Mouse (Mus musculus) frontal cortex, postnatal 14 days (tissue): Measurements from ENCODE around the gene Dr1.
"Not testable (repeated sequence)": the region's sequence is repeated elsewhere in the genome, so short reads cannot be mapped to it uniquely, and the experiment has no call there.

Source experiments
- DNase-seq, 2 experiments: peaks; one replicate each; pipeline ENCODE4 v3.0.0; 2022; ENCODE audit warnings: low spot score in 2 of 2

Dr1 gene

DNA sequence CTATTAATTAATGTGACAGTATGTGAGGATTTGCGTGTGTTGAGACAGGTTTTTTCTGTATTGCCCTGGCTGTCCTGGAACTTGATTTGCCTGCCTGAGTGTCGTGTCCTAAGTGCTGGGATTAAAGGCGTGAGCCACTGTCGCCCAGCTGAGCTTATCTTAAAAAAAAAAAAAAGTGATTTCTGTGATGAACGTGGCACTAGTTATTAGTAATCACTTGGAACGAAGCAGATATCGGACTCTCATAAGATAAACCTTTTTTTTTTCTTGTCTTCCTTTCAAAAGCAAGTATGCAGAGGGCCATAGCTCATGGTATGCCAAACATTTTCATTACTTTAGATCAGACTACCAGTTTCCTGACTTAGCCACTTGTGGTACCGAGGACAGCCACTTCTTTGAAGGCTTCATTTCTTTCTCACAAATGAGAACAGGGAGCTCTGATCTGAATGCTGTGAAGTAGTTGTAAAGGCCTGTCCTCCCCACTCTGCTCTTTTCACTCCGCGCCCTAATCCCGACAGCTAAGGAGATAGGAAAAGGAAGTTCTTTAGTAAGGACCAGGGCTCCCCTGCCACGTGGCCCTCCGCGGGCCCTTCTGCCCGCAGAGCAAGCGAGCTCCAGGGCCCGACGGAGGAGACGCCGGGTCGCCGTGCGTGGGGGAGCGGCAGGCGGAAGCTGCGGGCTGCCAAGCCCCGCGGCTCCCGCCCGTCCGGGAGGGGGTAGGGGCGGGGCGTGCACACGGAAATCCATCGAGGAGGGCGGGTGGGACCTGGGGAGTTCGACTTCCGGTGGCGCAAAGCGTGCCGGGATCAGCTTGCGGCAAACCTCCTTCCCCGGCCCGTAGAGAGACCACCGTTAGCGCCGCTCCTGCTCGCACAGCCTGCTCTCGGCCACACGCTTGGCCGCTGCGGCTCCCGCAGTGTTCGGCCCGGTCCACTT is at the start of gene Dr1:
Gene Dr1, plus strand, starts transcription at position 771 of the 936 bp plus-strand sequence.
- peak; percentile 57 to 70 for DNase-seq

DNA sequence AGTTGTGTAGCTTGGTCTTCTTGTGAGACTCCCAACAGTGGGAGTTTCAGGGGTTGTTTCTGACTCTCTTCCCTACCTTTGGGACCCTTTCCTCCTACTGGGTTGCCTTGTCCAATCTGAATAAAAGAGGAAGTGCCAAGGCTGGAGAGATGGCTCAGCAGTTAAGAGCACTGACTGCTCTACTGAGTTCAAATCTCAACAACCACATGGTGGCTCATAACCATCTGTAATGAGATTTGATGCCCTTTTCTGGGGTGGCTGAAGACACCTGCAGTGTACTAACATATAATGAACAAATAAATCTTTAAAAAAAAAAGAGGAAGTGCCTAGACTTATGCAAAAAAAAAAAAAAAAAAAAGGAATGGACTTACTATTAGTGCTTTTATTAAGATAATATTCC is 44.6 kb upstream of the Dr1 start:
- DNase-seq = no peak

DNA sequence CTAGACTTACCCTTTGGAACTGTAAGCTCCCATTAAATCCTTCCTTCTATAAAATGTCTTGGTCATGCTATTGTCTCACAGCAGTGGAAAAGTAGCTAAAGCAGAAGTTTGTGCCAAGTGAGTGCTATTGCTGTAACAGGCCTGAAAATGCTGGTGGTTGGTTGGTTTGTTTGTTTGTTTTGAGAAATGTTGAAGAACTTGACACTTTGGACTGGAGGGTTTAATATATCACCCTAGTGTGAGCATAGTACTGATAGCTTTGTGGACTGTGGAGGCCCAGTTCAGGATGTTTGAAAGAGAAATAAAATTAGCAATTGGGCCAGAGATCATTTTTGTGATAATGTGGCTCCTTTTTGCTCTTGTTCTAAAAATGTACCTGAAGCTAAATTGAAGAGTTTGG is 42.5 kb upstream of the Dr1 start:
- DNase-seq = no peak

DNA sequence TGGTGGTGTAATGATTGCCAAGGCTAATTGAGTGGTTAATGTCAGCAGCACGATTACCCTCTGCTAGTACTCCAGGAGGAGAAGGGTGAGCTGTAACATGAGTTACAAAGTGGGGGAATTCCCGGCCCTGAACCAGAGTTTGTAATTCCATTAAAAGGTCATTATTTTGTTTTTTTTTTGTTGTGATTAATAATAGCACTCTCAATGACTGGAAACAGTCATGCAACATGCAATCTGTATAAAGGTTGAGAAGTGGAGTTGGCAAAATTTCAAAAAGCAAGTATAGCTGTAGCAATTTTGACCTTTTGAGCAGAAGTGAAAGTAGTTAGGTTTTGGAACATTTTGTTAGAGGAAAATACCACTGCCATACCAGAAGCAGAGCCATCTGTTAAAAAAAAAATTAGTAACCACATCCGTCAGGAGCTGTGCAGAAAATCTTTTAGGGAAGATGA is 22.4 kb upstream of the Dr1 start:
- no peak for DNase-seq

DNA sequence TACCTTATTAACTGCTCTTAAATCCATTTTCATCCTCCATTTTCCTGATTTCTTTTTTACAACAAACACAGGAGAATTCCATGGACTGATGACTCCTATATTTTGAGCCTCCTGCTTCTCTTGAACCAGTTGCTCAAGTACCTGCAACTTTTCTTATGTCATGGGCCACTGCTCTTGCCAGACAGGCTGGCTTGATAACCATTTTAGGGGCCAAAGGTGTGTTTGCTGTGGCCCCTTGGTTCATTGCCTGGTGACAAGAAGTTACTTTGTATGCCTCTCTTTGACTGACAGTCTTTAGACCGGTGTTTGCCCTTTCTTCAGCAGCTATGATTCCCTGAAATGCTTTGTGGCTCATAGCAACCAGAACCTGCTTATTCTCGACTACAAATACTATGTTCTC is 18.7 kb upstream of the Dr1 start:
- no peak for DNase-seq

DNA sequence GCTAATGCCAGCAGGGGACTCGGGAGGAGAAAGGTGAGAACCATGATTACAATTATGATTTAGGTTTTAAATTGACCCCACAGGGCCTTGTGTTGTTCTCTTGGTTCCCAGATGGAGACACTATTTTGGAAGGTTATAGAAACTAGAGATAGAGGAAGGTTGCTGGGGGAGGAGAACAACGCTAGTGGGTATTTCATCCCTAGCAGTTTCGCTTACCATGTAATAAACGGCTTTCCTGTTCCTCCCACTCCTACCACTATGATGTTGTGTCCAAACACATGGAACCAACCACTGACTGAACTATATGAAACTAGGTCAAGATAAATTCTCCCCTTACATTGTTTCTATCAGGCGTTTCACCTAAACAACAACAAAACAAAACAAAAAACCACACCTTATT is 13.4 kb upstream of the Dr1 start:
- DNase-seq = no peak

DNA sequence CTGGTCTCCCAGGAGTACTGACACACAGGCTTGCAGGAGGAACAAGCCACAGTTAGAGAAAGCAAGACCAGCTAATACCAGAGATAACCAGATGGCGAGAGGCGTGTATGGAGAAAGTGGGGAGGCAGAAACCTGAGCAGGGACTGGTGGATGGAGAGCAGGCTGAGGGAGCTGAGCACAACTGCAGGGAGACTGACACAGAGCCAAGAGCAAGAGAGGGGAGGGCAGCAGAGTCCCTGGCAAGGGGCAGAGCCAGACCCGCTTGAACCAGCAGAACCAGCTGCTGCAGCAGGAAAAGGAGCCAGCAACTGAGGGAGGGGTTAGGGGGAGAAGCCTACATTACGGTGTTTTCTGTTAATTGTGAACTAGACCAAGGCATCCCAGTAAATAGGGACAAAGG is 6.0 kb upstream of the Dr1 start:
- DNase-seq = peak; percentile 13 to 37

DNA sequence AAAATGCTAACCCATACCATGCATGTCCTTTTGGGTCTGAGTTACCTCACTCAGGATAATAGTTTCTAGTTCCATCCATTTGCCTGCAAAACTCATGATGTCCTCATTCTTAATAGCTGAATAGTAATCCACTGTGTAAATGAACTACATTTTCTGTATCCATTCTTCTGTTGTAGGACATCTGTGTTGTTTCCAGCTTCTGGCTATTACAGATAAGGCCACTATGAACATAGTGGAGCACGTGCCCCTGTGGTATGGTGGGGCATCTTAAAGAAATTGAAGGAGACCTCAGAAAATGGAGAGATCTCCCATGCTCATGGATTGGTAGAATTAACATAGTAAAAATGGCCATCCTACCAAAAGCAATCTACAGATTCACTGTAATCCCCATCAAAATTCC is 4.9 kb upstream of the Dr1 start:
- DNase-seq = not testable (repeated sequence)

DNA sequence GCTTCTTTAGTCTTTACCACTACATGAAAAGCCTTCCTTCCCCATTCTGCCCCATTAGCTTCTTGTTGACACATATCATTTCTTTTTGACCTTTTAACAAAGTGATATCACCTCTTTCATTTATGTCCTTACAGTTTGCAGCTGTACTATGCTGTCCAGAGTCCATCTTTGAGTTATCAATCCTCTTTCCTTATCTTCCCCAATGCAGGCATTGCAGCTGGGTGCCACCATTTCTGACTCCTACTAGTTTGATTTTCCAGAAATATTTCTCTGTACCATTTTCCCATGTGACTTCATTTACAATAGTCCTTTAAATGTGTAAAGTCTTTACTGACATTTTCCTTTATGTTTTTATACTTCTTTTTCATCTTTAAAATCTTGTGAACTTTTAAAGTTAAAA is 1.7 kb upstream of the Dr1 start:
- no peak for DNase-seq

DNA sequence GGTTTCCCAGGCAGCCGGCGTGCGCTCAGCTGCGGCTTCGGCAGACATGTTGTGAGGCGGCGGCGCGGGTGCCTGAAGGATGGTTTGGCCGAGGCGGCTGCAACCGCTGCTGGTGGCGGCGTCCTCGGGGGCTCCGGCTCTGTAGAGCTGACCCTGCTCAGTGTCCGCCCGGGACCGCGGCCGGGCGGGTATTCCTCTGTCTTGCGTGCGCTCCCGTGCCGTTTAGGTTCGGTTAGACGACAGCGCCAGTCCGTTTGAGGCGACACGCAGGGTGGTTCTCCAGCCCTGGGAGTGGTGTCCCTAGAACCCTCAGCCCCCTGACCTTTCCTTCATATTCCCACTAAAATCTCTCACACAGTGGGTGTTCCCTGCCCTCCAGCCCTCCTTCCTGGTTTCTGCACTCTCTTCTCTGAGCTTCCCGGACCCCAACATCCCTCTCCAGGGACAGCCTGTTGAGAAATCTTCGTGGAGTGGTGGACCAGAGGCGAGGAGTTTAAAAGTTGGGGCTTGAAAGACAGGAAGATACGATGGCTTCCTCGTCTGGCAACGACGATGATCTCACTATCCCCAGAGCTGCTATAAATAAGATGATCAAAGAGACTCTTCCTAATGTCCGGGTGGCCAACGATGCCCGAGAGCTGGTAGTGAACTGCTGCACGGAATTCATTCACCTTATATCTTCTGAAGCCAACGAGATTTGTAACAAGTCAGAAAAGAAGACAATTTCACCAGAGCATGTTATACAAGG is 540 bp downstream of the Dr1 start:
- DNase-seq = no peak

DNA sequence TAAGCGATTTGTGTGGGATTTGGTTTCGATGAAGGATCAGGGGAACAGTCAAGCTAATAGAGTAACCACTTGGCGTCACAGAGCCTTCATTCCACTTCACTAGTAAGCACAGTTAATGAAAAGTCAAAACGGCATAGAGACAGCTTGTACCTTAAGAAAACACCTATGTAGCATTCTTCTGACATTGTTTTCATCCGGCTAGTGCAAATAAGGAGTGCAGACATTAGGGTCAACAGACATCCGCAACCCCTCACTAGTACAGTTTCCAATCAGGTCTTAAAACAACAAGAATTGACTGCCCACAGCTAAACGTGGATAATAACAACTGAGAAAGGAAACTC is 1.1 kb downstream of the Dr1 start:
- DNase-seq = no peak

DNA sequence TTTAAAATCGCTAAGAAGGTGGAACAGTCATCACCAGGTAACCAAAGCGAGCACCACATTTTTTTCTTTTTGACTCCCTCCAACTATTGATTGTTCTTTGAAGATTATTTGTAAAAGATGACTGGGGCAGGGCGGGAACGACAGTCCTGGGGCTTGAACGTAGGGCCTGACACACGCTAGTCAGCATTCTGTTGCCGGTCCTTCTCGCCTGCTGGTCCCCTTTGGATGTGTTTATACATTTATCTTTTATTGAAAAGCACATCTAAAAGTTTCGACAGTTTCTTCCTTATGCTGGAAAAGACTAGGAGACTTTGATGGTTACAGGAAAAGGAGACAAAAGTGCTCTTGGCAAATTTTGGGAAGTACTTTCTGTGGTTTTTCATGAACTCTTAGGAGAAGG is 1.7 kb downstream of the Dr1 start:
- no peak for DNase-seq

DNA sequence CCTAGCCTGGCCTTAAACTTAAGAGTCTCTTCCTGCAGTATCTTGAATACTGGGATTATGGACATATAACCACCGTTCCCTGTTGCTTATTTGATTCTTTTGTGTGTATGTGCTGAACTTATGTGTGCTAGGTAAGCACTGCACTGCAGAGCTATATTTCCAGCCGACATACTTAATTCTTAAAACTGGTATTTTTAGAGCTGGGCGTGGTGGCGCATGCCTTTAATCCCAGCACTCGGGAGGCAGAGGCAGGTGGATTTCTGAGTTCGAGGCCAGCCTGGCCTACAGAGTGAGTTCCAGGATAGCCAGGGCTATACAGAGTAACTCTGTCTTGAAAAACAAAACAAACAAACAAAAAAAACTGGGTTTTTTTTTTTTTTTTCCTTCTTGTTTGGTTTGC is 2.6 kb downstream of the Dr1 start:
- DNase-seq = not testable (repeated sequence)

DNA sequence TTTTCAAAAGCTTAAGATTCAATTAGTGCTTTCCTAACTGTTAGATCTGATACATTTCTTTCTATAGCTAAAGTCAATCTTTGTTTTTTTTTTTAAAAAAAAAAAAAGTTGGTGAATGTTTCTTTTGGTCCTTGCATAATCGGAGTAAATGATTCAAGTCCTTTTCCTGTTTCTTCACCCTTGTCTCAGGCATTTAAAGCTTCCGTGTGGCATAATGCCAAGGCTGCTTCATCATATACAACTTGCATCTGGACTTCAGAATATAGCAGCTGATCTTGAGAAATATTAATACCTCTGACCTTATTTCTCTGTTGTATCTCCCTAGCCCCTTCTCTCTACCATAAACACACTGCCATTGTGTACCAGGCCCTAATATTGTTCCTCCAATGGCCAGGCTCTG is 18.3 kb downstream of the Dr1 start:
- no peak for DNase-seq

DNA sequence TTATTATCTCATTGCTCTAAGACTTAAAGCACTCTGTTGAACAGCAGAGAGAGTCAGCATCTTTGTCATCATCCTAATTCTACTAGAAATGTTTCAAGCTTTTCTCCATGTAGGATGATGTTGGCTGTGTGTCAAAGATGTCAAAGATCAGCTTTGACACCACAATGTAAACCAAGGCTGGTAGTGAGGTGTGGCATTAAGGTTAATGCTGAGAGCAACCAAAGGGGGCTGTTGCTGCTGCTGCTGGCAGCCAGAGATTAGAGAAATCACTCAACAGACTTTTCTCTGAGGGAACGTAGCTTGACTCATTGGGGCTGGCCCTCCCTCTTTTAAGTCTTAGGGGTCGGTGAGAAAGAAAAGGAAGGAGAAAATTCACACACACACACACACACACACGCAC is 32.9 kb downstream of the Dr1 start:
- no peak for DNase-seq

DNA sequence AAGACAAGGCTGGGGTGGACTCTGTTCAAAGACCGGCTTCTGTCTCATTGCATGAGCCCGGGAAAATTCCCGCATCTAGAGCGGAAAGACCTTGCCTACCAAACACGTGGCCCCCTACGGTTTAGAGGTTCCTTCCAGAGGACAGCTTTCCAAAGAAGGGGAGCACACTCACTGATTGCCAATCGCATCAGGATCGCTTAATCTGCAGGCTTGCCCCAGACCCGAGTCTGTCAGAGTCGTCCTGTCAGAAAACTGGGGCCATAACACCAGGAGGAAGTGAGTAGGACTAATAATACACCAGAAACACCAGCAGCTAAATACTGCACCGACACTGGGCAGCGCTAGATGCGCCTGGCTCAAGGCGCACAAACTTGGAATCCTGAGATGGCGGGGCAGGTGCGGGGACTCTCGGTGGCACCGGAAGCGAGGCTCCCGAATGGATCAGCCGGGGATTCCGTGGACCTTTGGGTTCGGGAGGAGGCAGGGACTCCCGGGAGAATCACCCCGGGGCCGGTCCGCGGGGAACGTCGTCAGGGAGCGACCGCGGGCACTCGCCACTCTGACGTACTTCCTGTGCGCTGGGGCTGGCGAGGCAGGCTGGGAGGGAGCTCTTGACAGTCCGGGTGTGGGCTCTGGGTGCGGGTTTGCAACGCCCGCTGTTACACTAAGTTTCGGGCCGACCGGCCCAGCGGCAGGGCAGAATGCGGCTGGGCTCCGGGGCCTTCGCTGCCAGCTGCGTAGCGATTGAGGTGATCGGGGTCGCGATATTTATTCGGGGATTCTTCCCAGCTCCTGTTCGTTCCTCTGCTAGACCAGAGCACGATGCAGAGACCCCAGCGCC is 43.7 kb downstream of the Dr1 start, which contains the start of gene Pigg:
Gene Pigg, plus strand, starts transcription at position 386 of the 841 bp plus-strand sequence.
- peak; percentile 86 to 90 for DNase-seq

DNA sequence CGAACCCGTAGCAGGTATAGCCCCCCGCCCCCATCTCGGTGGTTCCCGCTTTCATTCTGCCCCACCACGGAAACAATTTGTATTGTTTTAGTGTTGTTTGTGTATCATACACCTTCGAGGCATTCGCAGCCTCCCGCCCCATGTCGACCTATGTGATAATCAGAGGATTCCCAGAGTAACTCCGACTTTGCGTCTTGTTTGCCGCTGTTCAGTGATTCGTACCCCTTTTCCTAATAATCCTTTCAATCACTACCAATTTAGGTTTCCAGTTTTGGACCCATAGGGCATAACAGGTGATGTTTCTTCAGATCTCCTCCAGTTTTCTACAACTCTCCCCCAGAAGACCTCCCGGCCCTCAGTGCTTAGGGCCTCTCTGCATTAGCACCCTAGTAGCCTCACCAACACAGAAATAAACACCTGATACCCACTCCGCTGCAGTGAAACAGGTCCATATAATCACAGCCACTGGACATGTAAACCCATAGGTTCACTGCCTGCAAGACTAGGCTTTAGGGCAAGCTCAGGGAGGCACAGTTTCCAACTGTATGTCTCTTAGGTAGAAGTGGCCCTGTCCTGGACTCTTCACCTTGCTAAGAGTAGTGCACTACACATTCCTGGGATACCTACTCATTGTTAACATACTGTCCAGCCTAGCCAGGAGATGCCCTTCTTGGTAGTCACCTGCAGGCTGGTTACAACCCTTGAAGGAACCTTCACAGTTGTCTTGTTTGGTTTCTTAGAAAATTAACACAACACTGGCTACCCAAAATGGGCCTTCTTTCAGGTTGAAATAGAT is 44.6 kb downstream of the Dr1 start:
- DNase-seq = no peak
